Mouse (Mus musculus) liver, embryonic 16.5 days (tissue): ENCODE measurements around the gene Olfr314. TPM values are rescaled to one million over a fixed set of nuclear protein-coding genes. Genes with fewer than 3 reads are reported as not detected.
"Not testable (repeated sequence)": the region's sequence is repeated elsewhere in the genome, so short reads cannot be mapped to it uniquely, and the experiment has no call there.

Experiments
- ATAC-seq: fragments of 200-750 bp; cut with Nextera tagmentation; 2 replicates; pipeline ENCODE4 v1.8.0; 2017; ENCODE audit warnings: low read depth, mild to moderate bottlenecking, moderate number of reproducible peaks, moderate library complexity
- H3K27ac ChIP-seq: fragments of 300-500 bp; sonication (generic); 2 replicates; pipeline ENCODE4 v1.5.1; 2014; ENCODE audit warnings: mild to moderate bottlenecking, low read length
- H3K27me3 ChIP-seq: fragments of 300-500 bp; sonication (generic); 2 replicates; pipeline ENCODE4 v1.6.1; 2014; ENCODE audit warnings: low read depth, low read length, mixed read lengths; ENCODE audit not compliant: control insufficient read depth, insufficient read depth
- H3K36me3 ChIP-seq: fragments of 300-500 bp; sonication (generic); 2 replicates; pipeline ENCODE4 v1.6.1; 2014; ENCODE audit warnings: mild to moderate bottlenecking; ENCODE audit not compliant: control insufficient read depth, insufficient read depth
- H3K4me1 ChIP-seq: fragments of 300-500 bp; sonication (generic); 2 replicates; pipeline ENCODE4 v1.6.1; 2014; ENCODE audit warnings: low read depth, low read length, mixed read lengths; ENCODE audit not compliant: control insufficient read depth
- H3K4me2 ChIP-seq: fragments of 300-500 bp; sonication (generic); 2 replicates; pipeline ENCODE4 v1.6.1; 2014; ENCODE audit warnings: low read depth, low read length, mixed read lengths
- H3K4me3 ChIP-seq: fragments of 300-500 bp; sonication (generic); 2 replicates; pipeline ENCODE4 v1.5.1; 2014; ENCODE audit warnings: low read depth, mild to moderate bottlenecking, low read length
- H3K9ac ChIP-seq: fragments of 300-500 bp; sonication (generic); 2 replicates; pipeline ENCODE4 v1.6.1; 2014; ENCODE audit warnings: low read depth, low read length
- H3K9me3 ChIP-seq: fragments of 300-500 bp; sonication (generic); replicated peaks from 2 replicates; pipeline ENCODE4 v1.6.1; 2016; ENCODE audit warnings: low read length; ENCODE audit not compliant: control insufficient read depth
- WGBS: fragments of 180-500 bp; shearing (Covaris S2); extraction: QIAGEN DNeasy Blood & Tissue Kit; methylation state at CpG from one replicate; pipeline ENCODE4 v1.1.7; 2014; ENCODE audit not compliant: insufficient replicate concordance; 5-methylcytosine and 5-hydroxymethylcytosine counted together
- polyA plus RNA-seq: library from polyadenylated mRNA; unstranded; fragments of >200 nt; fragmentation: Nextera tagmentation; extraction: Ambion mirVana; gene quantifications from 2 replicates; pipeline ENCODE4 v1.2.1, GENCODE M21; 2015

The Olfr314 gene
- polyA plus RNA-seq = not detected in 2 replicates

DNA sequence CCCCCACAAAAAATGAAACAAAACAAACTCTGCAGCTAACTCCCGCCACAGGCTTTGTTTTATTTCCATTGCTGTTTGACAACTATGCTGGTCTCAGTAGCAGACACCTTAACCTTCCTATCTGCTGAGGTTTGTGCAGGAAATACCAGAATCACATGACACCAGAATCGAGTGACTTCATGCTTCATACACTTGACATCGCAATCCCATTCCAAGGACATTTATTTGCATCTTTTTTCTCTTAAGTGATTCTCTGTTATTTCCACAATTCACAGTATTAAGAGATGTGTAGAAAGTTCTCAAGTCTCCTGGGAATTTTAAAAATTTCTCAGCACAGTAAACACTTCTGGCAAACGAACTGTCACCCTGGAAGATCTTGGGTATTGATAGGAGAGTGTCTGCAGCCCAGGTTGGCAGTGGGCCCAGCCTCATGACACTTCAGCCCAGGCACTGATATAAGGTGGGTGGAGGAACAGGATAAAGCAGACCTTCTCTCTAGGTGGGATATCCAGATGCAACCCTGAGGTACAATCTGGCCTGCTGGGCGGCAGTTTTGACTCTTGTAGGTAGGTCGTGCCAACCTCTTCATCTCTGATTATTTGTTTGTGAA, at the start of gene Olfr314:
TSS of gene Olfr314 (plus strand) at position 473 of the 610 bp plus-strand sequence.
- H3K36me3 ChIP-seq = no peaks in the 10 kb centered on the region
- no peak within 1 kb of the TSS for H3K9ac ChIP-seq
- no peaks in the 10 kb centered on the region for H3K9me3 ChIP-seq
- no peaks in the 10 kb centered on the region for H3K4me1 ChIP-seq
- H3K27ac ChIP-seq = no peak within 1 kb of the TSS
- H3K27me3 ChIP-seq = no peaks in the 10 kb centered on the region
- ATAC-seq = no peak
- no peak within 1 kb of the TSS for H3K4me2 ChIP-seq
- H3K4me3 ChIP-seq = no peak within 1 kb of the TSS
- WGBS = 51% methylated on average over 6 of the region's 6 CpGs

DNA sequence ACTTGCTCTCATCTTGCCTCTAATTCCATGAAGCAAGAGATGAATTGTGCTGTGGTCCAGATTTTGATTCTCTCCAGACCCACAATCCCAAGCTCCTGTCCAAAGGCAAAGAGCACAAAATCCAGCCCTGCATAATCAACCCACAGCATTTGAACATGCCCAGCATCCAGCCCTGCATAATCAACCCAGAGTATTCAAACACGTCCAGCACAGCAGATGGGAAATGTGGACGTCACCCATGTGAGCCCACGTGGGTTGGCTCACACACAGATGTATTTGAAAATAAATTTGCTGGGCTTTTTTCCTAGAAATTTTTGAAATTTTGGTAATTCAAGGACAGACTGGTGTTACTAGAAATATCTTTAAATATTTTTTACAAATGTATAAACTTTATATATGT, 49.4 kb upstream of the Olfr314 start:
- no peak overlapping the region for H3K27ac ChIP-seq
- no peak overlapping the region for H3K4me3 ChIP-seq
- 50% methylated on average over 3 of the region's 3 CpGs for WGBS
- H3K4me2 ChIP-seq = no peak overlapping the region
- no peaks in the 10 kb centered on the region for H3K4me1 ChIP-seq
- H3K9me3 ChIP-seq = no peaks in the 10 kb centered on the region
- H3K36me3 ChIP-seq = no peaks in the 10 kb centered on the region
- no peaks in the 10 kb centered on the region for H3K27me3 ChIP-seq
- ATAC-seq = no peak
- no peak overlapping the region for H3K9ac ChIP-seq

DNA sequence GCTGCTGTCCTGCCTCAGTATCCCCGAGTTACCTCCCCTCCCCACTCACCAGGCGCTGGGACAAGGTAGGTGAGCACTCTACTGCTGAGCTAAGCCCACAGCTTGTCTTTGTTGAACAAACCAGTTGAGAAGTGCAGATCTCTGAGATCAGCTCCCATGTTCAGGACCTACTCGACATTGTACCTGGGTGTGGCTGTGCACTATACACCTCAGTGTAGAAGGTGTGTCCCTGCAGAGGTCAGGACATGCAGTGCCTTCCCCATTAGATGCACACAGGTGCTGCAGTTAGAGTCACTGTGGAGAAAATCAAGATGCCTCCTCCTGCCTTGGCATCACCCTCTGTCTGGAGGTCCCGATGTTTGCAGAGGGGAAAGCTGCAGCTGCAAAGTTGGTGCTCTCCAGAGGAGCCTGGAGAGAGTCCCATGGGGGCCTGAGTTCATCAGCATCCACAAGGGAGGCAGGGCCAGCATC, 43.9 kb upstream of the Olfr314 start, which contains the start of gene Olfr317:
TSS of gene Olfr317 (minus strand) at position 421 of the 471 bp plus-strand sequence.
- Histone ChIP-seq H3K27me3 (no peaks in the 10 kb centered on the region), H3K4me2 (no peak within 1 kb of the TSS), H3K36me3 (no peaks in the 10 kb centered on the region), H3K4me3 (no peak within 1 kb of the TSS), H3K4me1 (no peaks in the 10 kb centered on the region), H3K9me3 (no peaks in the 10 kb centered on the region), H3K27ac (no peak within 1 kb of the TSS), H3K9ac (no peak within 1 kb of the TSS)
- 53% methylated on average over 4 of the region's 4 CpGs for WGBS
- no peak for ATAC-seq

DNA sequence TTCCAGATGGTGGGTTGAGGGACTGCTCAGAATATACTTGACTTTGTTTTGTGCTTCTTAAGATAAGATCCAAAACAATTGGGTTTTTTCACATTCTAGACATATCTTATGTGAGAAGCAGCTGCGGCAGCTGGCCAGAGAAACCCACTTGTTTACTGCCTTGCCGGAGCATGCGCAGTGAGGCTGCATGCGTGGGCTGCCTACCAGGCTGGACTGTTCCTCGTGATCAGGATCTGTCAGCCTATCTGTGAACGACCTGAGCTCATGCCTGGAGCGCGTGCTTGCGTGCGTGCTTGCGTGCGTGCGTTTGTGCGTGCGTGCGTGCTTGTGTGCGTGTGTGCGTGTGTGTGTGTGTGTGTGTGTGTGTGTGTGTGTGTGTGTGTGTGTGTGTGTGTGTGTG, 31.7 kb upstream of the Olfr314 start:
- not testable (repeated sequence) for H3K9me3 ChIP-seq, H3K4me2 ChIP-seq, H3K27me3 ChIP-seq, ATAC-seq, H3K36me3 ChIP-seq, H3K4me1 ChIP-seq, H3K4me3 ChIP-seq, H3K27ac ChIP-seq, H3K9ac ChIP-seq
- whole genome bisulfite sequencing = 73% methylated on average over 16 of the region's 18 CpGs

DNA sequence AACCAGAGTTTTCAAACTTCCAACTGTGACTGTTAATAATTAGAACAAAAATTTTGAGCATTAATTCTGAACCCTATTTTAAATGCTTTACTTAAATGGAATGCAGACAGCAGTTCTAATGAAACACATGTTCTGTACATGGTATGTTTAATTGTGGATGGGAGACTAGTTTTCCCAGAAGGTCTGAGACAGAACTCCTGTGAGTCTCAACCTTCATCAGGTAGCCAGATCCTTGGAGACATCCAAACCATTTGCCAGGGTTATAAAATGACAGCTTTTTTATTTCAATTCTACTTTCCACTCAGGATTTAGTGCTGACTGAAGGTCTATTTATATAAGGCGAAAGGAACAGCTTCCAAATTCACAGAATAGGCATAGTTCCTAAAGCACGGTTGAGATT, 30.3 kb upstream of the Olfr314 start, which contains the start of gene Olfr316:
TSS of gene Olfr316 (plus strand) at position 301 of the 400 bp plus-strand sequence.
- no peak within 1 kb of the TSS for H3K4me3 ChIP-seq
- WGBS = 60% methylated on average over 2 of the region's 2 CpGs
- no peak for ATAC-seq

DNA sequence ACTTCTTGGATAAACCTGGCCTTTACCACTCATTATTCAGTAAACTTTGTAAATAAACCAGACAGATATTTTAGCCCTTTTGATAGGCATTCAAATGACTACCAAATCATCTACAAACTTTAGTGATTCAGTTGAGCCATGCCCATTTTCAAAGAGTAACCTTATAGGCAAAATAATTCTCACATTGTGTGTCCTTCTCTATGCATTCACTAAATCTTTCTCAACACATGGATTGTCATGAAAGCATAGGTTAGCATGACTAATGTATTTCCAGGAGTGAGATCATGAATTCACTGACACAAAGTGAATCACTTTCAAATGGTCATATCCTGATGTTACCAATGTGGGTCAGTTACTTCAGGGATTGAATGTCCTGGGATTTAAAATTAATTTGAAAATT, 9.9 kb upstream of the Olfr314 start, which contains the start of gene Olfr315:
TSS of gene Olfr315 (plus strand) at position 301 of the 400 bp plus-strand sequence.
- Histone ChIP-seq H3K4me1 (no peaks in the 10 kb centered on the region), H3K27ac (no peak within 1 kb of the TSS), H3K27me3 (no peaks in the 10 kb centered on the region), H3K9ac (no peak within 1 kb of the TSS), H3K36me3 (no peaks in the 10 kb centered on the region), H3K4me3 (no peak within 1 kb of the TSS), H3K4me2 (no peak within 1 kb of the TSS), H3K9me3 (no peaks in the 10 kb centered on the region)
- ATAC-seq = no peak

More for the DNA sequence above, 30.3 kb upstream of the Olfr314 start, which contains the start of gene Olfr316:
- Histone ChIP-seq H3K9me3 (no peaks in the 10 kb centered on the region), H3K4me2 (no peak within 1 kb of the TSS), H3K27ac (no peak within 1 kb of the TSS), H3K36me3 (no peaks in the 10 kb centered on the region), H3K4me1 (no peaks in the 10 kb centered on the region), H3K9ac (no peak within 1 kb of the TSS), H3K27me3 (no peaks in the 10 kb centered on the region)

DNA sequence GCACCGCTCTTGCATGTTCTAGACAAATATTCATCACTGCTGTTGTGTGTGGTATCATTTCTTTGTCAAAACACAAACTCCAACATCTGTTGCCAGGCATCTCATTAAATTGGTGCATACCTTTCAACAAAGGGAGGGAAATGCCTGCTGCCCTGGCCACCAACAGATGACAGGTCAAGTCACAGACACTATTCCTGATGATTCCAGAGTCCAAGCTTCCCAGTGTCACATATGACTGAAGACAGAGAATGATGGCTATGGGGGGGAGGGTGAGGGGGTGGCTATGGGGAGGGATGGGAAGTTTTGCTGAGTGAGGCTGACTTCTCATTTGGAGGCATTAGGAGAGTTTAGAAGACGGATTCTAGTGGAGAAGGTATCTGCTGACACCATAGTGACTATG, 1.4 kb downstream of the Olfr314 start:
- H3K4me2 ChIP-seq = no peak overlapping the region
- WGBS = 81% methylated on average over 2 of the region's 2 CpGs
- H3K27me3 ChIP-seq = no peaks in the 10 kb centered on the region
- no peak overlapping the region for H3K9ac ChIP-seq
- no peaks in the 10 kb centered on the region for H3K36me3 ChIP-seq
- H3K27ac ChIP-seq = no peak overlapping the region
- H3K9me3 ChIP-seq = no peaks in the 10 kb centered on the region
- H3K4me3 ChIP-seq = no peak overlapping the region
- H3K4me1 ChIP-seq = no peaks in the 10 kb centered on the region
- no peak for ATAC-seq

DNA sequence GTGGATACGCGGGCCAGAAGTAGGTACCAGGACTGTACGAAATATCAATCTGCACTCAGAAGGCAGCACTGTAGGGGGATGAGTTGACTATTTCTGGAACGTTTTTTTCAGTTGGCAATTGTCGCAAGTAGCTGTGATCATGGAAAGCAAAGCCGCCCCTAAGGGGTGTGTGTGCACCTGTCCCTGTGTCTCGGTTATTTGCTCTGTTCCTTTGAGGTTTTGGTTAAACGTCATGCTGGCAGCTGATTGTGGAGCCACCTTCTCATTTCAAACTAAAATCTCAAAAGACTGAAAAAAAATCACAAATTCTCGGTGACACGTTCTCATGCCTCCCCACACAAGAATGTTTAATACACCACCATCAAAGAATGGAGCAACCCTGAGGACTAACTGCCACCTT, 4.9 kb downstream of the Olfr314 start:
- H3K4me3 ChIP-seq = no peak overlapping the region
- no peak overlapping the region for H3K9ac ChIP-seq
- H3K9me3 ChIP-seq = no peaks in the 10 kb centered on the region
- H3K4me1 ChIP-seq = no peaks in the 10 kb centered on the region
- 64% methylated on average over 10 of the region's 10 CpGs for WGBS
- no peaks in the 10 kb centered on the region for H3K27me3 ChIP-seq
- ATAC-seq = no peak
- no peak overlapping the region for H3K4me2 ChIP-seq
- H3K27ac ChIP-seq = no peak overlapping the region
- H3K36me3 ChIP-seq = no peaks in the 10 kb centered on the region

DNA sequence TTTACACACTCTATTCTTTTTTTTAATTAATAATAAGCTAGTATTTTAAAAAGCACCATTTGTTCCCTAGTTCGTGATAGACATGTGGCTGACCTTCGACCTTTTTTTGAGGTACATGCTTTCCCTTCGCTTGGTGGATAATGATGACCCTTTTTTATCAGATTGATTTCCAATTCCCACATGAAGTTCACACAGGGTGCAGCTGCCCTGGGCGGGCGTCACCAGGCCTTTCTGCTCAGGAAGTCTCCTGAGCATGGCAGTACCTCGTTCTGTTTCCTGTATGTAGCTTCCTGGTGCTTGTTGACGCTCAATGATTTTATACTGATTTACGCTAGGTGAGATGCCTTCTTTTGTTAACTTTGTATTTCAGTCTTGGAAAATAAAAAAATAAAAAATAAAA, 5.6 kb downstream of the Olfr314 start:
- no peak overlapping the region for H3K4me3 ChIP-seq
- no peaks in the 10 kb centered on the region for H3K9me3 ChIP-seq
- H3K9ac ChIP-seq = no peak overlapping the region
- no peak for ATAC-seq
- no peak overlapping the region for H3K27ac ChIP-seq
- no peaks in the 10 kb centered on the region for H3K27me3 ChIP-seq
- no peaks in the 10 kb centered on the region for H3K4me1 ChIP-seq
- H3K36me3 ChIP-seq = no peaks in the 10 kb centered on the region
- H3K4me2 ChIP-seq = no peak overlapping the region
- 46% methylated on average over 8 of the region's 8 CpGs for WGBS
